Mouse (Mus musculus): ENCODE measurements at regions not wholly inside any gene's neighbourhood (a gene's known extent, or its start where the extent isn't known, plus 50 kb on each side); places are given as distances from the start of the nearest gene placed in this dataset.
A peak's percentile ranks its signal among the peaks of the same experiment; 100 is the strongest.

DNA sequence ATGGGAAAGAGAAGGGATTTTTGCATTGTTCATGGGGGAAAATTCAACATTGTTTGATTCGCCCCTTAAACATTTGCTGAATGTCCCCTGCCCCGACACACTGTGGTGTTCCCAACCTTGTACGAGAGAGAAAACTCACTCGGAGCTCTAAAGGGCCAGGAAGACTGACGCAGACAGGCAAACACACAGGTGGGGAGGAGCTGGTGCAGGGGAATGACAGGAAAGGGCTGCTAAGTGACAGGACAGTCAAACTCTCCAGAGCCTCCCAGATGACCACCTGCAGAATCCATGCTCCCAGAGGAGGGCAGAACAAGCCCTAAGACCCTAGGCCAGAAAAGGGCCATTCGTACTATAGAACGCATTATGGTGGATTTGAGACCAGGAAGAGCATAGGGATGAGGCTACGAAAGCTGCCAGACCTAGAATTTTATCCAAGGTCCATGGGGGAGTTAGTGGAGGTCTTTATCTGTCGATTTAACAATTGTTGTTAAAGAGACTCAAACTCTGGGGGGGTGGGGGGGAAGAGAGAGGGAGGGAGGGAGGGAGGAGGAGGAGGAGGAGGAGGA is 94.6 kb upstream of the Pabpc6 start:
- DNase-seq (ENCODE audit: low read depth): no peak

DNA sequence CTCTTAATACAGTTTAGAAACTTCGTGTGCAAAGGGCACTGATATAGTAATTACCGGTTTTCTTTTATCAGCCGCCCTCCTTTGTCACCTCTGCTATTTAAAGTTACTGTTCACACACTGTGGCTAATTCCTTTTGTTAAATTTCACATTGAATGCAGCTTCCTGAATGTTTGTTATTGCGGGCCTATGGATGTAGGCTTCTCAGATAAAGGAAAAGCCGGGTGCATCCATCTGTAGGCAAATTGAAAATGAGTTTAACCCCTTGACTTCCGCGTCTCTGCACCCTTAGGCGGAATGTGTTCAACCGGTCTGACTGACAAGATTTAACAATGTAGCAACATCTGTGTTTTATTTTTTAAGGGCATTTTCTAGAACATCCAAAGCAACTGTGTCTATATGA is 93.6 kb upstream of the Pabpc6 start:
- no peak for DNase-seq (ENCODE audit: low read depth)

DNA sequence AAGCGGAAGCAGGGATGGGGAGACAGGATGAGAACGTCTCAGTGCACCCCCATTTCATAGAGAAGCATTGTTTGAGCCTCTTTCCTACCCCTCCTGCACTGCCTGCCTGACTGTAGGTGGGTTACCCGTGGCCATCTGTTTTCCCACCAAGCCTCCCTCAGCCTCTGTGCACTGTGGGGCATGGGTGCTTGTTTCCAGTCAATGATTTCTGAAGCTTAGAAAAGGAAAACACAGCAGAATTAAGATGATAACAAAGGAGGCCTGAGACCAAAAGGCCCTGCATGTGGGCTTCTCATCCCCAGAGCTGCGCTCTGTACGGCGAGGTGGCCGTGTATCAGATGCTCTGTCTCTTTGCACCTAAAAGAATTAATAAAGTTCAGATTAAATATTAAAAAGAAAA is 92.9 kb upstream of the Pabpc6 start:
- no peak for DNase-seq (ENCODE audit: low read depth)

DNA sequence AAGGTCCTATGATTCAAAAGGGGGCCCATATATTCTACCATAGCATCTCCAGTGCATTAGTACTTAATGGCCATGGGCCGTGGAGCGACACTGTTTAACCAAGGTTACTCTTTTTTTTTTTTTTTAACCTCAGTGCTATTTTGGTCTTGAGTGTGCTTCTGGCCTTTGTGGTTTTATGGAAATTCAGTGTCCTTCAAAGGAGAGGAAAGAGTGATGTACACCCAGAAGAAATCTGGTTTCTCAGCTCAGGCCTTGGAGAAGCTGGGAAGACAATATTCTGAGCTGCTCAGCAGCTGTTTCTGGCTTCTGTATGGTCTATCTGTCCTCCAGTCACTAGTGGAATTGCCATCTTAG is 91.2 kb upstream of the Pabpc6 start:
- no peak for DNase-seq (ENCODE audit: low read depth)

DNA sequence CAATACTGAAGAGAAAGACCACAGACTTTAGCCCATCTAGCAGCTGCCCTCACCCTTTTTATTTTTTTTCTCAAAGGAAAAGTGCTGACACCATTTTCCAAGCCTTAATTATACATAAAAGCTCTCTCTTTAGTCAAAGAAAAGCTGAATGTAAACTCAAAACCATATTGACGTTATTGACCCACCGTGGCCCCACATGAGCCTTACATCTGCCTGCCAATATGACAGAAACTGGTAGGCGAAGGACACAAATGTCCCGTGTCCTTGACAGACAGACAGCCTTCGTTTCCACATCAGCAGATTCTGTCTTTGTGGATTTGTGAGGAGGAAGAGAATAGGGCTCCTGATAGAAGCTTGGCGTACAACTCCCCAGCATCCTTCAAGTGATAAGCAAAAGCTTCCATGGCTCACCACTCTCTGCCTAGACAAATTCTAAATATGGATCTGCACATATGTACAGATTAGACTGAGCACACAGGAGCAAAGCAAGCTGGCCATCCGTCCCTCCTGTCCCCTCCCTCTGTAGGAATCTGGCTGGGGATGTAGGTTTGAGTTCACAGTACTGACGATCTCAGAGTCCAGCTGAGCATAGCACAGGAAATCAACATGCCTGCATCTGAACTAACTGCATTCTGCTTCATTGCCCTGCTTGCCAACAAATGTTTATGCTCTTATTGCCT is 90.6 kb upstream of the Pabpc6 start:
- DNase-seq (ENCODE audit: low read depth): no peak

DNA sequence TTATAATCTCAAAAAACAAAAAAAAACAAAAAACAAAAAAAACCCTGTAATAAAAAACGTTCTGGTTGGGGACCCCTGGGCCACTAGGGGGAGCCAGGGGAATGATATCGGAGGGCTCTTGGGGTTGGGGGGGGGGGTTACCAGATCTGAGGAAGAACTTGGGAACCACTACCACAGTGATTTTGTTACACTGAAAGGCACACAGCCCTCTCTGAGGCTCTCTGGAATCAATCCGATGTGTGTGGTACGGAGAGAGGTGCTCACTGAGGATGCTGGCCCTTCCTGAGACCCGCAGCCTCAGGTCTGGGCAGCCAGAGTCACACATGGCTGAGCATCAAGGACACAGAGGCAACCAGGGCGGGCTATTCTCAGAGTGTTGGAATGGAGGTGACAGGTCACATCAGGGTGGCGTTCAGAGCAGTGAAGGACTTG is 89.9 kb upstream of the Pabpc6 start:
- DNase-seq (ENCODE audit: low read depth): no peak

DNA sequence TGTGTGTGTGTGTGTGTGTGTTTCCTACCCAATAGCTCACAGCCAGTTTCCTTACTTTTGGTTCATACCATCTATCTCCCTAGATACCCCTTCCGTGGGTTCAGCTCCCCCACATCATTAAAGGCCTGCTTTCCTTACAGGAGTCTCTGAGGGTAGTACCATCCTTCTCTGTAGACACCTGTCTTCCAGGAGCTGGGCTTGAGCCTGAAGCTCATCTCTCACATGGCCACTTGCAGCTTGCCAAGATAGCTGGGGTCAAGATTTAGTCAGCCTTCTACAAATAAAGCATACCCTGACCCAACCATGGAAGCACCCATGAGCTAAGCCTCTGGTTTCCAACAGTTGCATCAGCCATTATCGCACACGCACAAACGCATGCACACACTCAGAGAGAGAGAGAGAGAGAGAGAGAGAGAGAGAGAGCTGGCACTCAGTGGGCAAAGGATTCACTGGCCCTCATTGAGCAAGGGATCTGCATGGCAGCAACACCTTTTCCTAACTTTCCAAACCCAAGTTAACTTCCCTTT is 88.3 kb upstream of the Pabpc6 start:
- DNase-seq (ENCODE audit: low read depth): no peak

DNA sequence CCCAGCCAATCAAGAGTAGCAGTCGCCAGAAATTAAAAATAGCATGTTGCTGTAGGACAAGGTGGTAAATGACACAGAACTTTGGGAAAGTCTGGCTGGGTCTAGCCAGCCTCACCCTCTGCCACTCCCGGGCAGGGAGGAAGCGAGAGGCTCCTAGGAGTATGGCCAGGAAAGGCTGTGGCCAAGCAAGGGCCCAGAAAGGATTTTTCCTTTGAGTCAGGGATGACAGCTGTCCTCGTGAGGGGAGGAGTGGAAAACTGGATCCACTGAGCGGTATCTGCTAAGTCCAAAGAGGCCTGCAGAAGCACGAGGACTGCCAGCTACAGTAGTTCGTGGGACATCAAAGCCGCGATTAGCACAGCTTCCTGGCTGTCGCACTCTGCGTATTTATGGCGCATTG is 87.2 kb upstream of the Pabpc6 start:
- DNase-seq (ENCODE audit: low read depth): no peak

DNA sequence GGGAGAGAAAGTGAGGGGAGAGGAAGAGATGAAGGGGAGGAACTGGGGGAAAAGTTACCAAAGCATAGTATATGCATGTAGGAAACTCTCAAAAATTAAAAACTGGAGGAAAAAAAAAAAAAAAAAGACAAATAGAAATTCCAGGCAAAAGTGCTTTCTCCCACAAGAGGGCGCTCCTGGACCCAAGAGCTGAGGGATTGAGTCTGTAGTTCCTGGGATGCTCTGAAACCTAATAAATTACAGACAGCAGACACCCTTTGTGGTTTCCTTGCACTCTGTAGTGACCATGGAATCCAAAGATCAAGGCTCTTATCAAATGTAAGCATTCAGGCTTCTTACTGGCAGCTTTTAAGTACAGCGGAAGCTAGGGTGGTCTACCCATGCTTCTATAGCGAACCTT is 86.7 kb upstream of the Pabpc6 start:
- DNase-seq (ENCODE audit: low read depth): peak; percentile 5

DNA sequence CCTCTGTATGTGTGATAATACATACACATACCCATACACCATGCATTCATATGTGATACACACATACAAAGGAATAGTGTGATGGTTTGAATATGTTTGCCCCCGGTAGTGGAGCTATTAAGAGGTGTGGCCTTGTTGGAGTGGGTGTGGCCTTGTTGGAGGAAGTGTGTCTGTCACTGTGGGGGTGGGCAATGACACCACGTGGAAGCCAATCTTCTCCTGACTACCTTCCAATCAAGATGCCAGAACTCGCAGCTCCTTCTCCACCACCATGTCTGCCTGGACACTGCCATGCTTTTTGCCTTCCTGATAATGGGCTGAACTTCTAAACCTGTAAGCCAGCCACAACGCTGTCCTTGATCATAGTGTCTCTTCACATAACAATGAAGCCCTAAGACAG is 86.1 kb upstream of the Pabpc6 start:
- no peak for DNase-seq (ENCODE audit: low read depth)

DNA sequence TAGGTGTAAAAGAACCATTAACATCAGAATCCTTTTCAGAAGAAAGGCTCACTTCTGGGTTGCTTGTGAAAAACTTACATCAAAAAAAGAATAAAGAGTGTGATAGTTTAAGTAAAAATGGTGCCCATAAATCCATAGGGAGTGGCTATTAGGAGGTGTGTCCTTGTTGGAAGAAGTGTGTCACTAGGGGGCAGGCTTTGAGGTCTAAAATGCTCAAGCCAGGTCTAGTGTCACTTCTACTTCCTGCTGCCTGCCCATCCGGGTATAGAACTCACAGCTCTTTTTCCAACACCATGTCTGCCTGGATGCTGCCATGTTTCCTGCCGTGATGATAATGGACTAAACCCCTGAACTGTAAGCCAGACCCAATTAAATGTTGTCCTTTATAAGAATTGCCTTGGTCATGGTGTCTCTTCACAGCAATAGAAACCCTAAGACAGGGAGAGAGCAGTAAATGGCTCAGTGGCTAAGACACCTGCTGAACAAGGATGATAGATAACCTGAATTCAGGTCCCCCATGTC is 85.4 kb upstream of the Pabpc6 start:
- no peak for DNase-seq (ENCODE audit: low read depth)

DNA sequence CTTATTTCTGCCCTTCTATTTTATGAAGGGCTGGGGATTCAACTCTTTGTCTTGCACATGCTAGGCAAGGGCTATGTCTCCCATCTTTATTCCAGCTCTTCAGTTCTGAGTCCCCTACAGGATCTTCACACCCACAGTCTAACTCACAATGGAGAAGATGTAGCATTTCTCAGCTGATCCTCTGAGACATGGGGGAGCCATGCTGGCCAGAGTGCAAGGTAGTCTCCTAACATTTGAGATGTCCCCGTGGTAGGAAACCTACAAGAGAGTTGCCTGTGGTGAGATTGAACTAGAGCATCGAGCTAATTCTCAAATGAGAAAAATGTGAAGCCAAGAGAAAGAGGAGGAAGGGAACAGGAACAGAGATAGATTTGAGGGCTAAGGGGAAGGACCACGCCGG is 83.3 kb upstream of the Pabpc6 start:
- no peak for DNase-seq (ENCODE audit: low read depth)

DNA sequence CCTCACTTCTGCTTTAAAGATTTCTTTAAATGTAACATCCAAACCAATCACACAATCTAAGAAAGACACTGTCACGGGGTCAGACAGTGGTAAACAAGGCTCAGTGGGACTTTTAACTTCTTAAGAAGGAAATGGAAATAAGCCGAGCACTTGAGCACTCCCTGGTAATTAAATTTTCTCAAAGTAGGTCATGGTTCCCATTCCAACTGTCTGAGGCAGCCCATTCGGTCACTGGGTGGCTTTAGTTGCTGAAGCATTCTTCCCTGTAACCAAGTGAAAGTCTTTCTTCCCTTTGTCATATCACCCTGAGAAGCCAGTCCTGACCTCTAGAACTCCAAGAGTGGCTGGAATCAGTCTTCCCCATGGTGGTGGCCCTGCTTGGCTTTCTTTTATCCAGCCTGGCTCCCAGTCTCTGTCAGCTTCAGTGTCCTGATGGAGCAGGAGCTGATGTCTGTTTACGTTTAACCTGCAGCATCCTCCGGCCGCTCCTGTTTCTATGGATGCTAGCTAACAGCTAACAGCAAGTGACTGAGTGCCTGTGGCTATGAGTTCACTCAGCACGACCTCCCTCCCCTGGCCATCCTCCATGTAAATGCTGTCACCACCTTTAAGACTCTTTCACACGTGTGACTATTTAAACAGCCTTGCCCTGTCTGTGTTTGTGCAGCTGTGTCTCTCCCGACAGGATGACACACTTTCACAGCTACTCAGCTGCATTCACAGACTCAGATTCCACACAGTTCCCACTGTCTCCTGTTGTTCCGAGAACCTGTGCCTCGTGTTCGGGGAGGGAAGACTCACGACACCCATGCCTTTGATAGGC is 82.0 kb upstream of the Pabpc6 start:
- DNase-seq (ENCODE audit: low read depth): no peak

DNA sequence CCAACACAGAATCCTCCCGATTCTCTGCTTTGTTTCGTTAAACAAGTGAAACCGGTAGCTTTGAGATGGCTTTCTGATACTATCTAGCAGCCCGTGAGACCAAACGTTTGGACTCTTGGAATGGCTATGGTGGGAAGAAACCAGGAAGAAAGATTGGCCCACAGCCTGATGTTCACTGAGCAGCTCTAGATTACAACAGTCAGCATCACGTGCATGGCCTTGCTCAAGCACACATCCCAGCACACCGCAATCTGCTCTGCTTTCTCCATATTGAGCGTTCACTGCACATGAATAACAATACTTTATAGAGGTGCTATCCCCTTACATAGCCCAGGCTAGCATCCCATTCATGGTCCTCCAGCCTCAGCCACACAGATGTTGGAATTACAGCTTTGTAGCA is 80.5 kb upstream of the Pabpc6 start:
- DNase-seq (ENCODE audit: low read depth): no peak

DNA sequence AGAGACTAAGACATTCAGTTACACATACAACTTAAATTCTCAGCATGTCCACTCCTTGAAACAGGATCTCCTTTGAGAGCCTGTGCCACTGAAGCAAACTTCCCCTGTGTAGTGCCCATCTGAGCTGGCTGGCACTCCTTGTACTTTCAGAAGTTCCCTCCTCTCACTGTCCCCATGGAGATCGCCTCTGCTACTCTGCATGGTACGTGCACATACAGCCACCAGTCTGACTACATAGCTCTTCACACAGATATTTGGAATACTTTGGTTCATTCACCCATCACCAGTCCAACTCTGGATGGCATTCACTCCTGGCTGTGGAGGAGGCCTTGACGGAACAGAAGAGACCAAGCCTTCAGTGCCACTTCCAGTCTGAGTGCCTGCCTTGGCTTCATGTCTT is 79.8 kb upstream of the Pabpc6 start:
- DNase-seq (ENCODE audit: low read depth): no peak

DNA sequence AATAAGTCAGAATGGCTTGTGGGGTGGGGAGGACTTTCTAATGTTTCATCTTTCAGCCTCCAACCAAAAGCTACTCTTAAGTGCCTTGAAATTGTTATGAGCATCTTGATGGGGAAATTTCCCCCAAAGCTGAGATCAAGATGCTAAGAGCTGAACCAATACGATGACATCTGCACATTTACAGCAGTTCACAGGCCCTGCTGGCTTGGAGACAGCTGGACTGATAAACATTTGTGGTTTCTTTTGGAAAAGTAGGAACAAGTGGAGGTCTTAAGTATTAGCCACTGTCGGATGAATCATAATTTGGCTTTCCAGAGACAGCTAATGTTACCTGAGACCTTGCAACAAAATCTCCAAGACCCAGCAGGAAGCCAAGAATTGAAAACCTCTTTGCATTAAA is 78.4 kb upstream of the Pabpc6 start:
- no peak for DNase-seq (ENCODE audit: low read depth)

DNA sequence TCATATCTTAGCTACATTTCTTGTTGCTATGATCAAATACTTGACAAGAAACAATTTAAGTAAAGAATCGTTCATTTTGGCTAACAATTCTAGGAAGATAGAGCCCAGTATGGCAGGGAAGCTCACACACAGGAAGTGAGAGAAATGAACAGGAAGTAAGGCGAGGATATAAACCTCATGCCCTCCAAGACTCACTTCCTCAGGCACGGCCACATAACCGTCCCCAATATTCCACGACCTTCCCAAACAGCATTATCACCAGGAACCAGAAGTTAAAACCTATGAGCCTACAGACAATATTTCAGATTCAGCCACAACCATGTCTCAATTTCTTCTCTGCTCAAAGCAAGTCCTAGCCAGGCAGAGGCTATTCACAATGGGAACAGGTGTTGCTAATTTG is 73.8 kb upstream of the Pabpc6 start:
- no peak for DNase-seq (ENCODE audit: low read depth)

DNA sequence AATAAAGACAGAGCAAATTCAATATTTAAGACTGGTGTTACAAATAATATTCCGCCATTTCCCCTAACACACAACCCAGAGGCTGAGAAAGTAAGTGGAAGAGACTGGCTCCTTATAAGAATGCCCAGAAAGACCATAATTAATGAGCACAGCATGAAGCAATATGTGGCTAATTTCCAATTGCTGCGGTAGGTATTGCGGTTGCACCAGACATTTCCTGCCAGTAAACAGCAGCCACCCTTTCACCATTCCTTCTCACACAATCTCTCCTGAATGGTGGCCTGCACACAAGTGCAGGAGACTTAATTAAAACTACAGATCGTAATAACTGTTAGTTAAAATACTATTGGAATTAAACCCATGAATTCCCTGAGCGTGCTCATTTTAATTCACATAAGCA is 71.8 kb upstream of the Pabpc6 start:
- DNase-seq (ENCODE audit: low read depth): no peak

DNA sequence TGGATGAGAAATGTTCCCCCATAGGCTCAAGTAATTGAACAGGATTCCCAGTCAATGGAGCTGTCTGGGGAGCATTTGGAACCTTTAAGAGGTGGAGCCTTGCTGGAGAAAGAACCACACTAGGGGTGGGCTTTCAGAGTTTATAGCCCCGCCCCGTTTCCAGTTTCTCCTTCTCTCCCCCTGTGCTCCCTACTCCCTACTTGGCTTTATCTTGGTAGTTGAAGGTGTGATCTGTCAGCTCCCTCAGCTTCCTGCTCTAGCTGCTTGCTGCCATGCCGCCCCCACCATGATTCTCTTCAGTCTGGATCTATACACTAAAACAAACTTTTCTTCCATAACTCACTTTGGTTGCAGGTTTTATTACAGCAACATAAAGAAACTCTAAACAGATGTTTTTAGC is 59.5 kb upstream of the Pabpc6 start:
- no peak for DNase-seq (ENCODE audit: low read depth)

DNA sequence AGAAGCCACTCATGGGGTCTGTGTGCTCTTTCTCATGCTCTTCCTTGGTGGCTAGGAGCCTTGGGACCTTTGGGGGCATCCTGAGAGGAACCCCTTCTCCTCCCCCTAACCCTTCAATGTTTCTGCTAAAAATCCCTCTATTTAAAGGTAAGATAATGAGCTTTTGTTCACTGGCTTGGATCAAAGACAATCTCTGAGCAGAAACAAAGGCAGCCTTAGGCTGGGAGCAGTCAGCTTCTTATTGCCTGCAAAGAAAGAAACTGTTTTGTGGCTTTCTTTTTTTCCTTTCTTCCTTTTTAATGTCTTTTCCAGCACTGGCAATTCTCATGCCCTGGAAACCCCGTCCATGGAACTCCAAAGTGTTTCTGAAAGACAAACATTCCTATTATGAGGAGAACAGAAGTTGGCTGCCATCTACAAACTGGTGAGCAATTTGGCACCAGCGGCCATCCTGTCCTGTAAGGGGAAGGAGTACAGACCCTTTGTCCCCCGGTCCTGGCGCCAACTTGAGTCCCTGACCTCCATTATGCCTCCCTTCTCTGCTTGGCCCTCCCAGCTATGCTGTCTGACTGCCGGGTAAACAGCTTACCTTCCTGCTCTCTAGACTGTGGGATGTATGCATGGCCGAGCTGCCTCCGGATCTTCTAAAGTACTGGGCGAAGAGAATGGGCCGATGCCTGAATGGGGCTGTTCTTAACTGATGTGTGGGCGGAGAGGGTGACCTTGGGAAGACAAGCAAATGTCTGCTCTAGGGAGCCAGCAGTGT is 56.4 kb upstream of the Pabpc6 start:
- no peak for DNase-seq (ENCODE audit: low read depth)

DNA sequence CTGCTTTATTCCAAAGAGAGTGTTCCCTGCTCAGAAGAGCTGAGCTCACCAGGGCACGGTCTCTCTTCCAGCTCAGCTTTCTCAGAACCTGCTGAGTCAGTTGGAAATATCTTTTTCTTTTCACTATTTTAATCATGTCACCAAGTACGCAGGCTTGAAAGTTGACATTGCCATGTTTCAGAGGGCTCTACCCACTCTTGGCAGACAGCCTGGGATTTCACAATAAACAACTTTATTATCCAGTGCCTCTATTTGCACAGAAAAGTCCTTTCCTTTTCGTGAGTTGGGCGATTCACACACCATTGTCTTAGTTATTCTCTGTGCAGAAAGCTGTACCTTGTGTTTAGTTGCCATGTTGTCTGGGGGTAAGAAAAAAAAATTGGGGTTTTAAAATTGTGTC is 54.0 kb upstream of the Pabpc6 start:
- no peak for DNase-seq (ENCODE audit: low read depth)

DNA sequence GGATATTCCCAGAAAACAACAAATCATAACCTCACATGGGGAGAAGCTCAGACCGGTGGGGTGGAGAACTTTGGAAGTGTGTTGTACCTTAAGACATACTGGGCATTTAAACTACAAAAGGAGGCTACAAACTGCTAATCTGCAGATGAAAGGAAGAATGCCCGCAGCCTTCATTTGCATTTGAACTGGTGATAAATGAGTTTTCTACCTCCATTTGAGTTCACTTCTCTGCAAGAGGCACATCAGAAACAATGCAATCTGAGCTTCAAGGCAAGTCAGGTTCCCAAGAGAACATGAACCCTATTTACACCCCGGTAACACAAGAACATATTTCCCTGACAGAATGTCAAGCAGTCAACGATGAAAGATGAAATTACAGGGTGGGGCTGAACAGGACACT is 53.2 kb upstream of the Pabpc6 start:
- DNase-seq (ENCODE audit: low read depth): no peak
